Mouse (Mus musculus) intestine, embryonic 15.5 days (tissue): ENCODE measurements around the gene Gm49380. TPM values are rescaled to one million over a fixed set of nuclear protein-coding genes. Genes with fewer than 3 reads are reported as not detected.
A peak's percentile ranks its signal among the peaks of the same experiment; 100 is the strongest.

Experiments used
- ATAC-seq: fragments of 200-750 bp; cut with Nextera tagmentation; 2 replicates; pipeline ENCODE4 v1.8.0; 2017; ENCODE audit warnings: moderate TSS enrichment, moderate library complexity
- H3K27ac ChIP-seq: fragments of 300-500 bp; sonication (generic); 2 replicates; pipeline ENCODE4 v1.5.1; 2015; ENCODE audit warnings: mild to moderate bottlenecking, inconsistent platforms
- H3K27me3 ChIP-seq: fragments of 300-500 bp; sonication (generic); replicated peaks from 2 replicates; pipeline ENCODE4 v1.6.1; 2015; ENCODE audit warnings: inconsistent platforms
- H3K36me3 ChIP-seq: fragments of 300-500 bp; sonication (generic); 2 replicates; pipeline ENCODE4 v1.6.1; 2015; ENCODE audit warnings: inconsistent platforms
- H3K4me1 ChIP-seq: fragments of 300-500 bp; sonication (generic); replicated peaks from 2 replicates; pipeline ENCODE4 v1.6.1; 2015; ENCODE audit warnings: inconsistent platforms
- H3K4me2 ChIP-seq: fragments of 300-500 bp; sonication (generic); replicated peaks from 2 replicates; pipeline ENCODE4 v1.6.1; 2015; ENCODE audit warnings: mild to moderate bottlenecking, inconsistent platforms
- H3K4me3 ChIP-seq: fragments of 300-500 bp; sonication (generic); replicated peaks from 2 replicates; pipeline ENCODE4 v1.5.1; 2015; ENCODE audit warnings: inconsistent platforms
- H3K9ac ChIP-seq: fragments of 300-500 bp; sonication (generic); 2 replicates; pipeline ENCODE4 v1.6.1; 2015; ENCODE audit warnings: inconsistent platforms
- H3K9me3 ChIP-seq: fragments of 300-500 bp; sonication (generic); 2 replicates; pipeline ENCODE4 v1.6.1; 2016; ENCODE audit warnings: inconsistent platforms
- WGBS: fragments of 180-500 bp; shearing (Covaris S2); methylation state at CpG from one replicate; pipeline ENCODE4 v1.1.7; 2015; 5-methylcytosine and 5-hydroxymethylcytosine counted together
- polyA plus RNA-seq: library from polyadenylated mRNA; unstranded; fragments of >200 nt; fragmentation: Nextera tagmentation; extraction: Ambion mirVana; gene quantifications from 2 replicates; pipeline ENCODE4 v1.2.1, GENCODE M21; 2015

Gm49380 gene
- polyA plus RNA-seq, 1 experiment from 2014 or later: 0.10 TPM

DNA sequence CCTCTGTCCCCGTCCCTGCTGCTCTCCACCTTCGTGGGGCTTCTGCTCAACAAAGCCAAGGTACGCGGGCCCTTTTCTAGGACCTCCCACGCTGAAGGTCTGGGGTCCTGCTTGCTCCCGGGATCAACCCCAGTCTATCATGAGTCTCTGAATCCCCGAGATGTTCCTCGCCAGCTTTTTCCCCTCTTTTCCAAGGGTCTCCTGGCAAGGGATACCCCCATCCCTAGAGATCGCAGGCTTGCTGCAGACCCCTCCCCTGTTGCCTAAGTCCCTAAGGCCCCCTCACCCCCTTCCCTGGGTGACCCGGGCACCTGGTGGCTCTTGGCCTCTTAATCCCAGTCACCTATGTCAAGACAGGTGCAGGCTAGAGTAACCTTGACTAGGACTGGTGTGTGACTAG lies 28.0 kb downstream of the Gm49380 start:
- 4% methylated on average over 10 of the region's 10 CpGs for WGBS
- 0 out of 2 replicates have a peak, but pooled peaks have one; percentile 13 for ATAC-seq
- no peaks in the 10 kb centered on the region for H3K36me3 ChIP-seq
- peaks cover 49% of the 10 kb centered on the region for H3K4me1 ChIP-seq
- no peaks in the 10 kb centered on the region for H3K27me3 ChIP-seq
- no peaks in the 10 kb centered on the region for H3K9me3 ChIP-seq
- H3K4me2 ChIP-seq: peak overlapping the region; percentile 96
- H3K4me3 ChIP-seq: peak overlapping the region; percentile 52
- H3K27ac ChIP-seq: no peak overlapping the region
- H3K9ac ChIP-seq: peak overlapping the region; percentile 60

DNA sequence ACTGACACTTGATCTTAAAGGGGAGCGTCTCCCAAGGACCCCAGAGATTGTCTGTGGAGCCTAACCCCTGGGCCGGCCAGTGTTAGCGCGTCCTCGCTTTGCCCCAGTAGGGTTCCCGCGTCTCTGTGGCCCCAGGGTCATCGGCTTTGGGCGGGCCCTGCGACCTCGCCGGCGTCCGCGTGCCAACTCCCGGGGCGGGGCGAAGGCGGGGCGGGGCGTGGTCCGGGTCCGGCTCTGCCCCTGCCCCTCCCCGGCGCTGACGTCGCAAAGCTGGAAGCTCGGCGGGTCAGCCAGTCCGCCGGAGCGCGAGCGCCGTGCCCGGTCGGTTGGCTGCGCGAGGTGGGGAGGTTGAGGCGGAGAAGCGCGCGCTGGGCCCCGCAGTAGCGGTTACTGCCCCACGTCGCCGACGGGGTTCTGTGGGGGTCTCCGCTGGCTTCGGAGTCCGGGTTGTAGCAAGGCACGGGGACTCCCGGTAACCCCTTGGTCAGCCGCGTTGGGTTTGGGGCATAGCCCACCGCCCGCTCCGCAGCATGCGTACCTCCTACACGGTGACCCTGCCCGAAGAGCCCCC lies 28.6 kb downstream of the Gm49380 start:
- Histone ChIP-seq H3K27ac (peak overlapping the region; percentile 66), H3K9me3 (no peaks in the 10 kb centered on the region), H3K36me3 (no peaks in the 10 kb centered on the region), H3K9ac (peak overlapping the region; percentile 60), H3K4me3 (peak overlapping the region; percentile 52), H3K4me1 (peaks cover 49% of the 10 kb centered on the region), H3K27me3 (no peaks in the 10 kb centered on the region), H3K4me2 (peak overlapping the region; percentile 96)
- ATAC-seq: peak; percentile 80
- WGBS: 1% methylated on average over 62 of the region's 62 CpGs

GRCm38 (mm10) chr9:44084236-44084635 lies 29.1 kb downstream of the Gm49380 start:
- no peaks in the 10 kb centered on the region for H3K9me3 ChIP-seq
- no peaks in the 10 kb centered on the region for H3K27me3 ChIP-seq
- no peaks in the 10 kb centered on the region for H3K36me3 ChIP-seq
- peaks cover 49% of the 10 kb centered on the region for H3K4me1 ChIP-seq
- H3K27ac ChIP-seq: peak overlapping the region; percentile 66
- H3K9ac ChIP-seq: peak overlapping the region; percentile 60
- ATAC-seq: peak; percentile 46; the same call in 1 of the 2 replicates
- H3K4me3 ChIP-seq: peak overlapping the region; percentile 52
- peak overlapping the region; percentile 96 for H3K4me2 ChIP-seq
- under 1% methylated on average over 14 of the region's 14 CpGs for WGBS

- Histone ChIP-seq H3K9me3 (no peaks in the 10 kb centered on the region), H3K4me1 (peaks cover 48% of the 10 kb centered on the region), H3K4me2 (peak overlapping the region; percentile 96), H3K4me3 (peak overlapping the region; percentile 52), H3K27me3 (no peaks in the 10 kb centered on the region), H3K36me3 (no peaks in the 10 kb centered on the region), H3K27ac (peak overlapping the region; percentile 66), H3K9ac (peak overlapping the region; percentile 15; the same call in 1 of the 2 replicates)
- WGBS: 6% methylated on average over 23 of the region's 23 CpGs
- ATAC-seq: peak; percentile 34; the same call in 1 of the 2 replicates
Observed at GRCm38 (mm10) chr9:44083392-44084121, 29.7 kb downstream of the Gm49380 start.

GRCm38 (mm10) chr9:44082266-44082665 lies 31.0 kb downstream of the Gm49380 start:
- no peak for ATAC-seq
- Histone ChIP-seq H3K9me3 (no peaks in the 10 kb centered on the region), H3K27me3 (no peaks in the 10 kb centered on the region), H3K9ac (no peak overlapping the region), H3K4me2 (no peak overlapping the region), H3K4me3 (no peak overlapping the region), H3K36me3 (no peaks in the 10 kb centered on the region), H3K4me1 (peaks cover 41% of the 10 kb centered on the region), H3K27ac (no peak overlapping the region)
- 94% methylated on average over 5 of the region's 5 CpGs for WGBS

GRCm38 (mm10) chr9:44081581-44081980 lies 31.7 kb downstream of the Gm49380 start:
- H3K4me3 ChIP-seq: no peak overlapping the region
- no peaks in the 10 kb centered on the region for H3K36me3 ChIP-seq
- no peak overlapping the region for H3K4me2 ChIP-seq
- 66% methylated on average over 5 of the region's 5 CpGs for WGBS
- no peak overlapping the region for H3K9ac ChIP-seq
- H3K27me3 ChIP-seq: no peaks in the 10 kb centered on the region
- H3K9me3 ChIP-seq: no peaks in the 10 kb centered on the region
- H3K27ac ChIP-seq: no peak overlapping the region
- peaks cover 37% of the 10 kb centered on the region for H3K4me1 ChIP-seq
- ATAC-seq: no peak

GRCm38 (mm10) chr9:44080953-44081352 lies 32.3 kb downstream of the Gm49380 start:
- H3K9ac ChIP-seq: no peak overlapping the region
- no peaks in the 10 kb centered on the region for H3K36me3 ChIP-seq
- no peaks in the 10 kb centered on the region for H3K9me3 ChIP-seq
- no peak overlapping the region for H3K4me3 ChIP-seq
- 66% methylated on average over 5 of the region's 5 CpGs for WGBS
- H3K4me1 ChIP-seq: peaks cover 37% of the 10 kb centered on the region
- no peak overlapping the region for H3K4me2 ChIP-seq
- no peak for ATAC-seq
- H3K27me3 ChIP-seq: no peaks in the 10 kb centered on the region
- H3K27ac ChIP-seq: no peak overlapping the region

- Histone ChIP-seq H3K4me3 (no peak overlapping the region), H3K27me3 (no peaks in the 10 kb centered on the region), H3K4me2 (no peak overlapping the region), H3K4me1 (peaks cover 32% of the 10 kb centered on the region), H3K27ac (no peak overlapping the region), H3K36me3 (no peaks in the 10 kb centered on the region), H3K9me3 (no peaks in the 10 kb centered on the region), H3K9ac (no peak overlapping the region)
- WGBS: 67% methylated on average over 10 of the region's 10 CpGs
- ATAC-seq: no peak
Observed at GRCm38 (mm10) chr9:44079997-44080780, 33.1 kb downstream of the Gm49380 start.

DNA sequence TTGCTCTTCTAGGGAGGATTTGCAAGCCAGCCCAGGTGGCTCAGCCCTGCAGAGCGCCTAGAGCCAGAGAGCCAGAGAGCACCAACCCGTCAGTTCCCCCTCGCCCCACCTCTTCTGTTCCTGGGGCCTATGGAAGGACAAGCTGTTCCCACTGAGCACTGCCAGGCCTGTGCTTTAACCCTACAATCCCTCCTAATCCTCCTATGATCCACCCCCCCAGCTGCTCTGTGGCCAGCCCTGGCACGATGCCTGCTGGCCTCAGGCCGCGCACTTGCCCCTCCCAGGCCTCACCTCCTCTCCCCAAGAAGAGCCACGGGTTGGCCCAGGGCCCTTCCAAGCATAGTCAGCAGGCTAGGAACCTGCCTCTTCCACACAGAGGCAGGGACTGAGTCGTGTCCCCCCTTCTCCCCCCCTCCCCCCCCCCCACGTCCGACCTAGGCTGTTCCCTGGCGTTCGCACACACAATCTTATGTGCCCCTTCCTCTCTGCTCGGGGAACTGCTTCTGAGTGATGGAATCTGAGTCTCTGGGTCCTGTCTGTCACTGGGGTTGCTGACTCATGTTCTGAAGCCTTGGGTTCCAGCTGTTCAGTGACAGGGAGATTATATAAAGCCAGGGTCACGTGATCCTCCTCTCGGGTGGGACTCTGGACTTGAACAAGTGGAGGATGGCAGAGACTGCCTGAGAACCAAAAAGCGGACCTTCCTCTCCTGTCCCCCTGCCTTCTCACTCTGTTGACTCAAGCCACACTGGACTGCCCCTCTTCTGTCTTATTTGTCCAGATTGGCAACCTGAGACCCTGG lies 34.1 kb downstream of the Gm49380 start:
- peak; percentile 66 for ATAC-seq
- H3K9ac ChIP-seq: no peak overlapping the region
- no peak overlapping the region for H3K4me2 ChIP-seq
- H3K36me3 ChIP-seq: no peaks in the 10 kb centered on the region
- H3K4me1 ChIP-seq: peaks cover 26% of the 10 kb centered on the region
- H3K27ac ChIP-seq: peak overlapping the region; percentile 36; the same call in 1 of the 2 replicates
- no peak overlapping the region for H3K4me3 ChIP-seq
- H3K9me3 ChIP-seq: no peaks in the 10 kb centered on the region
- H3K27me3 ChIP-seq: no peaks in the 10 kb centered on the region
- 37% methylated on average over 15 of the region's 16 CpGs for WGBS

DNA sequence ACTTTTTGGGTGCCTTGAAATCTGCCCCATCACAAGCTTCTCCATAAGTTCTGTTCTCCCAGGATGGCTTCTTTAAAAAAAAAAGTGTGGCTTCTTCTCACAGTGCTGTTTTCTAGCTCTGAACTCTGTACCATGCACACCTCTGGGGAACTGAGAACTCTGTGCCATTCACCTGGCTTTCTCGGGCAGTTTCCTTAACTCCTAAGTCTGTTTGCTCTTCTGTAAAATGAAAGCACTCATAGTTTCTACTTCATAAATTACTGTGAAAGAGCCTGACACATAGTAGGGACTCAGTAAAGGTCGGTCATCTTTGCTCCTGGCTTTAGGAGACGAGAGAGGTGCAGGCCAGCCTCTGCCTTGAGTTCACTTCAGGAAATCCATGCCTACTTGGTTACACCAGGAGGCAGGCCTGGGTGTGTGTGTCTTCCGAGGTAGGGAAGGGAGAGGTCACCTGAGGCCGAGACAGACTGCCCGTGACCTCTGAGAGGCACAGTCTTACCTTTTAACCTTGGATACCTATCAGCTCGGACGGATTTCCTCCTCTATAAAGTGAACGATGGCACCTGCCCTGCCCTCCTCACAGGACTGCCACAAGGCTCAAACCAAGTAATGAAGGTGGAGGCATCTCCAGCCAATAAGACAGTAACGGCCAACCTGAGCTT lies 35.0 kb downstream of the Gm49380 start:
- no peak overlapping the region for H3K4me3 ChIP-seq
- H3K36me3 ChIP-seq: no peaks in the 10 kb centered on the region
- H3K4me1 ChIP-seq: peaks cover 18% of the 10 kb centered on the region
- H3K9ac ChIP-seq: no peak overlapping the region
- no peak overlapping the region for H3K4me2 ChIP-seq
- ATAC-seq: no peak
- WGBS: 77% methylated on average over 10 of the region's 10 CpGs
- H3K27me3 ChIP-seq: no peaks in the 10 kb centered on the region
- peak overlapping the region; percentile 36; the same call in 1 of the 2 replicates for H3K27ac ChIP-seq
- H3K9me3 ChIP-seq: no peaks in the 10 kb centered on the region

GRCm38 (mm10) chr9:44077266-44077910 lies 35.9 kb downstream of the Gm49380 start:
- H3K4me2 ChIP-seq: no peak overlapping the region
- no peak for ATAC-seq
- peaks cover 21% of the 10 kb centered on the region for H3K4me1 ChIP-seq
- H3K27me3 ChIP-seq: no peaks in the 10 kb centered on the region
- no peak overlapping the region for H3K4me3 ChIP-seq
- H3K27ac ChIP-seq: no peak overlapping the region
- 82% methylated on average over 11 of the region's 11 CpGs for WGBS
- H3K9me3 ChIP-seq: no peaks in the 10 kb centered on the region
- no peak overlapping the region for H3K9ac ChIP-seq
- no peaks in the 10 kb centered on the region for H3K36me3 ChIP-seq
